Mouse (Mus musculus) neural tube, embryonic 13.5 days (tissue): ENCODE data around the gene Vinac1. TPM values are rescaled to one million over a fixed set of nuclear protein-coding genes. Genes with fewer than 3 reads are reported as not detected.
A peak's percentile ranks its signal among the peaks of the same experiment; 100 is the strongest.

Source experiments
- ATAC-seq: fragments of 200-750 bp; cut with Nextera tagmentation; 2 replicates; pipeline ENCODE4 v1.8.0; 2017; ENCODE audit warnings: low read depth, mild to moderate bottlenecking, moderate TSS enrichment, moderate library complexity
- H3K27ac ChIP-seq: fragments of 300-500 bp; sonication (generic); replicated peaks from 2 replicates; pipeline ENCODE4 v1.5.1; 2015; ENCODE audit warnings: moderate library complexity, mild to moderate bottlenecking, inconsistent platforms
- H3K27me3 ChIP-seq: fragments of 300-500 bp; sonication (generic); 2 replicates; pipeline ENCODE4 v1.6.1; 2015; ENCODE audit warnings: mild to moderate bottlenecking, inconsistent platforms
- H3K36me3 ChIP-seq: fragments of 300-500 bp; sonication (generic); 2 replicates; pipeline ENCODE4 v1.6.1; 2015; ENCODE audit warnings: mild to moderate bottlenecking, inconsistent platforms
- H3K4me1 ChIP-seq: fragments of 300-500 bp; sonication (generic); replicated peaks from 2 replicates; pipeline ENCODE4 v1.6.1; 2015; ENCODE audit warnings: inconsistent platforms
- H3K4me2 ChIP-seq: fragments of 300-500 bp; sonication (generic); 2 replicates; pipeline ENCODE4 v1.6.1; 2015; ENCODE audit warnings: inconsistent platforms, mild to moderate bottlenecking, moderate library complexity
- H3K4me3 ChIP-seq: fragments of 300-500 bp; sonication (generic); 2 replicates; pipeline ENCODE4 v1.5.1; 2015; ENCODE audit warnings: mild to moderate bottlenecking, inconsistent platforms
- H3K9ac ChIP-seq: fragments of 300-500 bp; sonication (generic); 2 replicates; pipeline ENCODE4 v1.6.1; 2015; ENCODE audit warnings: moderate library complexity, mild to moderate bottlenecking, inconsistent platforms
- H3K9me3 ChIP-seq: fragments of 300-500 bp; sonication (generic); 2 replicates; pipeline ENCODE4 v1.6.1; 2016; ENCODE audit warnings: inconsistent platforms
- WGBS: fragments of 180-500 bp; shearing (Covaris S2); methylation state at CpG from one replicate; pipeline ENCODE4 v1.1.7; 2015; 5-methylcytosine and 5-hydroxymethylcytosine counted together
- polyA plus RNA-seq: library from polyadenylated mRNA; unstranded; fragments of >200 nt; fragmentation: Nextera tagmentation; extraction: Ambion mirVana; gene quantifications from 2 replicates; pipeline ENCODE4 v1.2.1, GENCODE M21; 2015

Vinac1 gene
- polyA plus RNA-seq, 1 experiment from 2014 or later = 0.96 TPM

DNA sequence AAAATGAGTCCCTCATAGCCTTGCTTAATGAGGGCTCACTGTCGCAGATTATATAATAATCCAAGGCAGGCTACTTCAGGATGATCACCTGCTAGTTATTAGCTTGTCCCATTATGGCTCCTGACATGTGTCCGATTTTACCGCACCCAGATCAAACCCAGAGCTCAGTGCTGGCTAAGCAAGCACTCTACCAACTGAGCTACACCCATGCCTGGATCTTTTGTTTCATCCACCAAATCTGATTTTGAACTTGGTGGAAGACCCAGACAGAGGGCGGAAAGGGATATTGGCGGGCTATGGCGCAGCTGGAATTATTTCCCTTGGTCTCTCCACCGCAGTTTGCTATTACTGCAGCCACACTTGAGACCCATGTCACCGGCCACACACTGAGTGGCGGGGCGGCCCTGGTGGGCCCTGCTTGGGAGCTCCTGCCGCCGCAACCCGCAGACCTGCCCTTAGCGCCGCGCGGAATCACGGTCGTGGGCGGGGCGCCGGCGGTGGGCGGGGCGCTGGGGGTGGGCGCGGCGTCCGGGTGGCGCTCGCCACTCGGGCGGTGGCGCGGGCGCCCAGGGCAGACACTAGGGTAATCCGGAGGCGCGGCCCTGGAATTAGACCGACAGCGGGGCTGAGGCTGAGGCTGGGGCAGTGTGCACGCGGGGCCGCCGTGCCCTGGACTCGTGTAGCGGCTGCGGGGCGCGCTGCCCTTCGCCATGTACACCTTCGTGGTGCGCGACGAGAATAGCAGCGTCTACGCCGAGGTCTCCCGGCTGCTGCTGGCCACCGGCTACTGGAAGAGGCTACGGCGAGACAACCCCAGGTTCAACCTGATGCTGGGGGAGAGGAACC is 17.7 kb upstream of the Vinac1 start, which contains the start of gene Ttl:
TSS of gene Ttl (plus strand) at position 506 of the 846 bp plus-strand sequence.
- Histone ChIP-seq H3K36me3 (peaks cover 9% of the 10 kb centered on the region; the same call in 1 of the 2 replicates), H3K9me3 (no peaks in the 10 kb centered on the region), H3K4me1 (peaks cover 44% of the 10 kb centered on the region), H3K4me3 (peak within 1 kb of the TSS; percentile 93), H3K4me2 (peak within 1 kb of the TSS; percentile 79), H3K27ac (peak within 1 kb of the TSS; percentile 88), H3K9ac (peak within 1 kb of the TSS; percentile 94), H3K27me3 (no peaks in the 10 kb centered on the region)
- peak; percentile 96 for ATAC-seq
- under 1% methylated on average over 62 of the region's 62 CpGs for WGBS

DNA sequence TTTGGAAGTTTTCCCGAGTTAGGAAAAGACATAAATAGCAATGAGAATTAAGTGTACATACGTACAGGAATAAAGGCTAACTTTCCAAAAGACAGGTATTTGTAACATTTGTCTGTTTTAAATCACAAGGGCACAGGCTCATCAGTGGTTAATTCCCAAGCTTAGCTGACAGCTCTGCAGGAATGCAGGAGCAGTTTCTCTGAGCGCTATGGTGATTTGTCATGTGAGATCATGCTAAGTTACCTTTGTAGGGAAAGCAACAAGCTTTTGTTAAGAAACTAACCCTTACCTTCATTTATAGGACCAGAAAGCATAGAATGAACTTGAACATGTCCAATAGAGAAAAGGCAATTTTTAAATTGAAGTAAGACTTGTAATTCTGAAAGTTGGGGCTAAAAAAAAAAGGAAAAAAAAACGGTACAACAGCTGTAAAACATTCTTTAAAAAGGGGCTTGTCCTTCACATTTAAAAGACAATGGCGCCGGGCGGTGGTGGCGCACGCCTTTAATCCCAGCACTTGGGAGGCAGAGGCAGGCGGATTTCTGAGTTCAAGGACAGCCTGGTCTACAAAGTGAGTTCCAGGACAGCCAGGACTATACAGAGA is 13.6 kb upstream of the Vinac1 start:
- no peaks in the 10 kb centered on the region for H3K27me3 ChIP-seq
- H3K4me1 ChIP-seq = peaks cover 10% of the 10 kb centered on the region
- H3K9me3 ChIP-seq = peaks cover 1% of the 10 kb centered on the region; the same call in 1 of the 2 replicates
- no peak overlapping the region for H3K4me2 ChIP-seq
- no peak overlapping the region for H3K9ac ChIP-seq
- H3K36me3 ChIP-seq = no peaks in the 10 kb centered on the region
- no peak overlapping the region for H3K27ac ChIP-seq
- H3K4me3 ChIP-seq = no peak overlapping the region
- ATAC-seq = no peak
- WGBS = 77% methylated on average over 10 of the region's 10 CpGs

DNA sequence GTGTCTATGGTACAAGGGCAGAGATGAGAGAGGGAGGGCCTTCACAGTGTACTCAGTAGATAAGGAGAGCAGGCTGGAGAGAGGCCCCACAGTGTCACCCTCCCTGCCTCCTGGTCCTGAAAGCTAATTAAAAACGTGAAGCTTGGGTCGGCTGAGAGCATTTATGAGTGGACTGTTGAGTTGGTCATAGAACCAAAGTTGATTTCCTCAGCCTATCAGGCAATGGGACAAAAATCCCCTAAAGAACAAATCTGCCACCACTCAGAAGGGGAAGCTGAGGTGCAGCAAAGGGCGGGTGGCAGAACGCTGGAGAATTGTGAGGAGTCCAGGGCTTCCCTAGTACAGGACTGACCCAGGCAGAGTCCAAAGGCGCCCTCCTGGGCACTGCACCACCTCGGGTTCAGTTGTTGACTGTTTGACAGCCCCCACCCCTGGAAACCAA is 10.0 kb upstream of the Vinac1 start:
- H3K27ac ChIP-seq = no peak overlapping the region
- WGBS = 83% methylated on average over 6 of the region's 6 CpGs
- peaks cover 6% of the 10 kb centered on the region; the same call in 1 of the 2 replicates for H3K9me3 ChIP-seq
- H3K36me3 ChIP-seq = no peaks in the 10 kb centered on the region
- H3K4me2 ChIP-seq = no peak overlapping the region
- no peaks in the 10 kb centered on the region for H3K4me1 ChIP-seq
- no peak overlapping the region for H3K4me3 ChIP-seq
- no peaks in the 10 kb centered on the region for H3K27me3 ChIP-seq
- no peak overlapping the region for H3K9ac ChIP-seq
- ATAC-seq = no peak

DNA sequence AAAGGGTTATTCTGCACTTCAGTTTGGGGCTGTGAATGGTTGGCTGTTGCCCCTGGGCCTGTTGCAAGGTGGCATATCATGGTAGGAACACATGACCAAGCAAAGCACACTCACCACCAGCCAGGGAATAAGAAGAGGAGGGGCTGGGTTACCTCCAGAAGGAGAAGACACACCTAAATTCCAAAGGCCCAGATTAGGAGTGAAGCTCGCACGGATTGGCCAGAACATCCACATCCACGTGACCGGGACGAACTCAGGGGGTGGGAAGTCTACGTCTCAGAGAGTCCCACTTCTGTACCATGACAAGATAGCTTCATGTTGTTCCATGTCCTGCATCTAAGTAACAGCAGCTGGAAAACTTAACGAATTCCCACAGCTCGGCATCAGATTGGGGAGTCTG is 9.3 kb upstream of the Vinac1 start:
- Histone ChIP-seq H3K9me3 (peaks cover 6% of the 10 kb centered on the region; the same call in 1 of the 2 replicates), H3K4me1 (no peaks in the 10 kb centered on the region), H3K4me2 (no peak overlapping the region), H3K4me3 (no peak overlapping the region), H3K27me3 (no peaks in the 10 kb centered on the region), H3K36me3 (no peaks in the 10 kb centered on the region), H3K9ac (no peak overlapping the region), H3K27ac (no peak overlapping the region)
- 94% methylated on average over 8 of the region's 8 CpGs for WGBS
- no peak for ATAC-seq

DNA sequence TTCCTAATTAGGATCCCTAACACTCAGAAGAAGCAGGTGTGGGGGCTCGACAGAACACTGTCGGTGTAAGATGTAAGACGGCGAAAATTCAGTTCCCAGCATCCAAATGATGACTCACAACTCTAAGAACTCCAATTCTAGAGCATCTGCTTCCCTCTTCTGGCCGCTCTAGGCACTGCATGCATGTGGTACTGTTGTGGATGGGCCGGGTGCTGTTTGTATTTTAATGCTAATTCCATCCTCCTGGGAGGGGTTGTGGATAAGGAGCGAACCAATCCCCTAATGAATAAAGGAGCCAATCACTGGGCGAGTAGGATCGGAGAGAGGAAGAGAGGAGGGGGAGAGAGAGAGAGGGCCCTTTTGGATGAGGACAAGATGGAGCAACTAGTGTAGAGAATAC is 8.6 kb upstream of the Vinac1 start:
- Histone ChIP-seq H3K4me3 (no peak overlapping the region), H3K4me1 (no peaks in the 10 kb centered on the region), H3K27me3 (no peaks in the 10 kb centered on the region), H3K9me3 (peaks cover 6% of the 10 kb centered on the region; the same call in 1 of the 2 replicates), H3K36me3 (no peaks in the 10 kb centered on the region), H3K9ac (no peak overlapping the region), H3K4me2 (no peak overlapping the region), H3K27ac (no peak overlapping the region)
- ATAC-seq = no peak
- 41% methylated on average over 9 of the region's 9 CpGs for WGBS

DNA sequence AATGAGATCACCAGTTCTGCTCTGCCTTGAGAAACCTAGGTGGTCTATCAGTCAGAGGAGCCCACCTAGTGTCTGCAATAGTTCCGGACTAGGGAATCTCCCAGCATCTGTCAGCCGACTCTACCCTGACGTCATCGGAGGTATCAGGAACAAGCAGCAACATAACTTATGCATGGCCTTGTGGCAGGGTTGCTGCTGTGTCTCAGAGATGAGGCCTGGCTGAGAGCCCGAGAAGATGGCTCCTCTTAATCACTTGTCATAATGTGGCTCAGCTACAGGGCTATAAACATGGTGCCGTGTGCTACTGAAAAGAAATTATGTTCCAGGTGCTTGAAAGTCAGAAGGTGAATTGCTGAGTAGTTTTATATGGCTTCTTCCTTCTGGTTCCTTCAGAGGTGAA is 7.8 kb upstream of the Vinac1 start:
- no peak overlapping the region for H3K4me2 ChIP-seq
- 87% methylated on average over 6 of the region's 6 CpGs for WGBS
- H3K4me1 ChIP-seq = no peaks in the 10 kb centered on the region
- no peak overlapping the region for H3K4me3 ChIP-seq
- no peak overlapping the region for H3K27ac ChIP-seq
- ATAC-seq = no peak
- H3K9me3 ChIP-seq = peaks cover 6% of the 10 kb centered on the region; the same call in 1 of the 2 replicates
- no peak overlapping the region for H3K9ac ChIP-seq
- no peaks in the 10 kb centered on the region for H3K36me3 ChIP-seq
- no peaks in the 10 kb centered on the region for H3K27me3 ChIP-seq

DNA sequence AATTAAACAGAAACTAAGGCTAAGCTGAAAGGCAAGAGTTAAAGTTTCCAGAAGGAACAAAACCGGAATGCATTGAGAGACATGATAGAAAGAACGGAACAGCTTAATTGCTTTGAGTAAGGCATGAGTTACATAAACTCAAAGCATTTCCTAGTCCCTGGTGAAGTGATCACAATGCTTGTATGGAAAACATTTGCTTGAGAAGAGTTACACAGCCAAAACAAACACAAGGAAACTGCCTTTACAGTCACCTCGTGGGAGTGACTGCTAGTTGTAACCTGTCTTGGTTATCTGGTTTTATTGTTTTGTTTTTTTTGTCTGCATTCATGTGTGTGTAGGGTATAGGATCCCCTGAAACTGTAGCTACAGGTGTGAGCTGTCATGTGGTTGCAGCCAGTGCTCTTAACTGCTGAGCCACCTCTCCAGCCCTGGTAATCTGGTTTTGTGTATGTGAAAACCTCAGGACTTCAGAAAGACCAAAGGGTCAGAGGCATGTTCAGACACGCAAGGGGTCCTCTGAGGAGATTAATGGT is 4.5 kb upstream of the Vinac1 start:
- Histone ChIP-seq H3K4me3 (no peak overlapping the region), H3K4me2 (no peak overlapping the region), H3K9me3 (peaks cover 6% of the 10 kb centered on the region; the same call in 1 of the 2 replicates), H3K4me1 (no peaks in the 10 kb centered on the region), H3K36me3 (no peaks in the 10 kb centered on the region), H3K27ac (no peak overlapping the region), H3K9ac (no peak overlapping the region), H3K27me3 (no peaks in the 10 kb centered on the region)
- ATAC-seq = no peak
- WGBS = 70% methylated on average over 4 of the region's 4 CpGs

DNA sequence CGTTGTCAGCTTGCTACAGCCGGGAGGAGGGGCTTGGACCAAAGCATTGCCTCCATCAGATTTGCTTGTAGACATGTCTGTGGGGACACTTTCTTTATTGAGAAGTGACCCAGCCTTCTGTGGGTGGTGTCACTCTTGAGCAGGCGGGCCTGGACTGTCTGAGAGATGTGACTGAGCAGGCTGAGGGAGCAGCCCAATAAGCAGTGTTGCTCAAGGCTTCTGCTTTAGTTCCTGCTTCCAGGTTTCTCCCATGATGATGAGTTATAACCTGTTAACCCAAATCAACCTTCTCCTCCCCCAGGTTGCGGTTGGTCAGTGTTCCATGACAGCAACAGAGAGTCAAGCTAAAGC is 1.2 kb downstream of the Vinac1 start:
- Histone ChIP-seq H3K27me3 (no peaks in the 10 kb centered on the region), H3K9ac (no peak overlapping the region), H3K4me3 (no peak overlapping the region), H3K4me1 (no peaks in the 10 kb centered on the region), H3K36me3 (no peaks in the 10 kb centered on the region), H3K4me2 (no peak overlapping the region), H3K27ac (no peak overlapping the region), H3K9me3 (no peaks in the 10 kb centered on the region)
- WGBS = 89% methylated on average over 4 of the region's 4 CpGs
- no peak for ATAC-seq

DNA sequence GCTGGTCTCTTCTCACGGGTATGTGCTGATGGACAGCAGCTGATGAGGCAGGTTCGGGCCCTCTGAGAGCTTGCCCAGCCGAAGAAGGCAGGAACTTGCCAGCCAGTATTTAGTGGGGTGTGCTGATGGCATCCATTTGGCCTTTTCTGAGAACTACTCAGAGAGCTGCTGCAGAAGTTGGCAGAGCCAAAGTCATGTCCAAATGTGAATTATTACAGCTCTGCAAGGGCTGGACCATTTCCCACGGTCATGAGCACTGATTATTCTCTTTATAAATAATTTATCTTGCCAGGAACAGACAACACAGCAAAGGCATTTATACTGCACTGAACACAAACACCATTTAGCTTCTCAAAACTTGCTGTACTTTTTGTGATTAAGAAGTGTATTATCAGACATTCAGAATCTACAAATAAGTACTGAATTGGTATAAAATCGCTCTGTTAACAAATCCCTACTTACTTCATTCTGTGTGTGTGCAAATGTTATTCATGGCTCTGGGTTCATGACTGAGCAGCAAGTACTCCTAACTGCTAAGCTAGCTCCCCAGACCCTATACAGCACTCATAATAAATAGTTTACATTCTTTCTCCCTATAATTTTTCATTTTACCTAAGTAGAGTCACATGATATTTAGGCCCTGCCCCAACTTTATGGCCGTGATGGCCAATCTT is 1.7 kb downstream of the Vinac1 start:
- H3K4me1 ChIP-seq = no peaks in the 10 kb centered on the region
- H3K36me3 ChIP-seq = no peaks in the 10 kb centered on the region
- 65% methylated on average over 6 of the region's 6 CpGs for WGBS
- no peaks in the 10 kb centered on the region for H3K27me3 ChIP-seq
- H3K9ac ChIP-seq = no peak overlapping the region
- peak; percentile 43; the same call in 1 of the 2 replicates for ATAC-seq
- H3K4me3 ChIP-seq = no peak overlapping the region
- no peak overlapping the region for H3K27ac ChIP-seq
- H3K9me3 ChIP-seq = no peaks in the 10 kb centered on the region
- H3K4me2 ChIP-seq = no peak overlapping the region

DNA sequence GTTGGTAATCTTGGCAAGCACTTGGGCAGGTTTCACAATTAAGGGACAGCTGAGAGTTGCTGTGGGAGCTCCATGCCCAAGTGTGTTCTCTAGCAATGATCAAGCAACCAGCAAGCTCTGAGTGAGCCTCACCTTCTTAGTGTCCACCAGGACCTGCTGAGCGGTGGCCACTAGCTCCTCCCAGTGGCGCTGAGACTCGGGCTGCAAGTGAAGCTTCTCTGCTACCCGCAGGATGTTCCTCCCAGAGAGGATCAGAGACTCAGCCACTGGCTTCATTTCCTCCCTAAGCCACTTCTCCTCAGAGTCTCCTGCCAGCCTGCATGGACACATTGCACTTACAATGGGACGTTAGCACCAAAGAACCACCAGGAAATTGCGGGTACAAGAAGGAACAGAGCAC is 7.4 kb downstream of the Vinac1 start:
- ATAC-seq = no peak
- Histone ChIP-seq H3K9ac (no peak overlapping the region), H3K4me1 (peaks cover 16% of the 10 kb centered on the region), H3K27me3 (peaks cover 48% of the 10 kb centered on the region), H3K9me3 (no peaks in the 10 kb centered on the region), H3K27ac (no peak overlapping the region), H3K4me2 (no peak overlapping the region), H3K4me3 (no peak overlapping the region), H3K36me3 (no peaks in the 10 kb centered on the region)
- 38% methylated on average over 6 of the region's 6 CpGs for WGBS

DNA sequence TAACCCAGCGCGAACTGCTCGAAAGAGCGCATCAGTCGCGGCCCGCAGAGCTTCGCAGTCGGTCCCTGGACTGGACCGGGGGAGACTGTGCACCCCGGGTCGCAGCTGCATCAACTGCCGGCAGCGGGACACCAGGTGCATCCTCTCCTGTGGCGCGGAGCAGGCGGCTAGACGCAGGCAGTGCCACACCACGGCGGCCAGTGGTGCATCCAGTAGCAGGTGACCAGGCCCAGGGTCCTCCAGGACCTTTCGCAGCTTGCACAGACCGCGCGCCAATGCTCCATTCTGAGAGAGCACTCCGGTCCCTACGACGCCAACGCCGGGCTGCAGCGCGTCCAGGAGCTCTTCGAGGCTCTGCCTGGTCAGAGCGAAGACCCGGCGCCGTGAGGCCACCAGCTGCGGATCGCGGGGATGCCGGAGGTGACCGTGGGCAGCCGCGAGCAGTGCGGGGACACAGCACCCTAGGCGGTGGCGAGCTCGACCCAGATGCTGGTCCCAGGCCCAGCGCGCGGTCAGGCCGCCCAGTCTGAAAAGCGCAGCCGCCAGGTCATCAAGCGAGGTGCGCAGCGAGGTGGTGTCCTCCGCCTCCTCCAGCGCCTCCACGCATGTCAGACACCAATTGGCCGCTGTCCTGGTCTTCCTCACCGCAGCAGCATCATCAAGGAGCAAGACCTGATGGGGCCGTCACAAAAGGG is 8.9 kb downstream of the Vinac1 start:
- peak overlapping the region; percentile 74 for H3K4me2 ChIP-seq
- H3K9ac ChIP-seq = peak overlapping the region; percentile 64
- ATAC-seq = peak; percentile 88
- 2% methylated on average over 62 of the region's 62 CpGs for WGBS
- H3K27me3 ChIP-seq = peaks cover 48% of the 10 kb centered on the region
- H3K9me3 ChIP-seq = no peaks in the 10 kb centered on the region
- peaks cover 16% of the 10 kb centered on the region for H3K4me1 ChIP-seq
- H3K4me3 ChIP-seq = peak overlapping the region; percentile 44
- H3K36me3 ChIP-seq = no peaks in the 10 kb centered on the region
- no peak overlapping the region for H3K27ac ChIP-seq
